Mouse (Mus musculus) brown adipose tissue, adult 24 weeks (tissue): ENCODE data around the gene Lypd3. TPM values are rescaled to one million over a fixed set of nuclear protein-coding genes. Genes with fewer than 3 reads are reported as not detected.
A peak's percentile ranks its signal among the peaks of the same experiment; 100 is the strongest.

Experiments
- H3K27ac ChIP-seq: fragments of 200-500 bp; replicated peaks from 2 replicates; pipeline ENCODE4 v1.5.1; 2012; ENCODE audit warnings: low read depth, mild to moderate bottlenecking, low read length
- H3K4me1 ChIP-seq: fragments of 200-500 bp; 2 replicates; pipeline ENCODE4 v1.6.1; 2012; ENCODE audit warnings: low read length, mixed read lengths; ENCODE audit not compliant: control insufficient read depth, insufficient read depth, insufficient read length
- H3K4me3 ChIP-seq: fragments of 200-500 bp; 2 replicates; pipeline ENCODE4 v1.5.1; 2012; ENCODE audit warnings: low read depth, mild to moderate bottlenecking, low read length, moderate library complexity; ENCODE audit not compliant: insufficient read depth
- polyA plus RNA-seq: library from polyadenylated mRNA; stranded (reverse); fragments of >200 nt; gene quantifications from 2 replicates; pipeline ENCODE4 v1.2.4, GENCODE M21; 2012; ENCODE audit not compliant: missing spikeins, insufficient read depth, insufficient read length

Gene Lypd3
- polyA plus RNA-seq, 1 experiment = not detected

- Histone ChIP-seq H3K4me1 (no peaks in the 10 kb centered on the region), H3K27ac (no peak overlapping the region), H3K4me3 (no peak overlapping the region)
Observed at GRCm38 (mm10) chr7:24629672-24630071, 6.7 kb upstream of the Lypd3 start.

GRCm38 (mm10) chr7:24630116-24630880 lies 6.1 kb upstream of the Lypd3 start:
- no peak overlapping the region for H3K27ac ChIP-seq
- no peak overlapping the region for H3K4me3 ChIP-seq
- H3K4me1 ChIP-seq = no peaks in the 10 kb centered on the region

GRCm38 (mm10) chr7:24637046-24637445 lies 696 bp downstream of the Lypd3 start:
- H3K27ac ChIP-seq = no peak overlapping the region
- no peak overlapping the region for H3K4me3 ChIP-seq
- H3K4me1 ChIP-seq = 0 out of 2 replicates have a peak, but pooled peaks cover 2% of the 10 kb centered on the region

- Histone ChIP-seq H3K4me3 (peak overlapping the region; percentile 48), H3K4me1 (0 out of 2 replicates have a peak, but pooled peaks cover 2% of the 10 kb centered on the region), H3K27ac (no peak overlapping the region)
Observed at GRCm38 (mm10) chr7:24638026-24638856, 1.9 kb downstream of the Lypd3 start.

- Histone ChIP-seq H3K4me3 (no peak overlapping the region), H3K4me1 (0 out of 2 replicates have a peak, but pooled peaks cover 2% of the 10 kb centered on the region), H3K27ac (no peak overlapping the region)
Observed at GRCm38 (mm10) chr7:24640450-24640849, 4.1 kb downstream of the Lypd3 start.

- no peak overlapping the region for H3K27ac ChIP-seq
- H3K4me3 ChIP-seq = no peak overlapping the region
- H3K4me1 ChIP-seq = 0 out of 2 replicates have a peak, but pooled peaks cover 2% of the 10 kb centered on the region
Observed at GRCm38 (mm10) chr7:24642491-24642890, 6.1 kb downstream of the Lypd3 start.

- no peak overlapping the region for H3K27ac ChIP-seq
- H3K4me3 ChIP-seq = no peak overlapping the region
- no peaks in the 10 kb centered on the region for H3K4me1 ChIP-seq
Observed at GRCm38 (mm10) chr7:24644492-24644891, 8.1 kb downstream of the Lypd3 start.

- Histone ChIP-seq H3K4me1 (no peaks in the 10 kb centered on the region), H3K27ac (no peak overlapping the region), H3K4me3 (no peak overlapping the region)
Observed at GRCm38 (mm10) chr7:24644996-24645395, 8.6 kb downstream of the Lypd3 start.

- Histone ChIP-seq H3K4me1 (no peaks in the 10 kb centered on the region), H3K4me3 (no peak overlapping the region), H3K27ac (no peak overlapping the region)
Observed at GRCm38 (mm10) chr7:24646486-24646885, 10.1 kb downstream of the Lypd3 start.

- Histone ChIP-seq H3K4me1 (no peaks in the 10 kb centered on the region), H3K27ac (no peak overlapping the region), H3K4me3 (no peak overlapping the region)
Observed at GRCm38 (mm10) chr7:24653681-24654080, 17.3 kb downstream of the Lypd3 start.

- H3K27ac ChIP-seq = no peak overlapping the region
- no peak overlapping the region for H3K4me3 ChIP-seq
- no peaks in the 10 kb centered on the region for H3K4me1 ChIP-seq
Observed at GRCm38 (mm10) chr7:24659737-24660357, 23.5 kb downstream of the Lypd3 start.

- H3K27ac ChIP-seq = peak overlapping the region; percentile 13
- peak overlapping the region; percentile 18; the same call in 1 of the 2 replicates for H3K4me3 ChIP-seq
- no peaks in the 10 kb centered on the region for H3K4me1 ChIP-seq
Observed at GRCm38 (mm10) chr7:24661118-24661904, 25.0 kb downstream of the Lypd3 start.

GRCm38 (mm10) chr7:24662575-24662974 lies 26.2 kb downstream of the Lypd3 start:
- H3K4me3 ChIP-seq = no peak overlapping the region
- H3K27ac ChIP-seq = no peak overlapping the region
- H3K4me1 ChIP-seq = no peaks in the 10 kb centered on the region

GRCm38 (mm10) chr7:24664301-24664700 lies 28.0 kb downstream of the Lypd3 start:
- Histone ChIP-seq H3K27ac (no peak overlapping the region), H3K4me1 (no peaks in the 10 kb centered on the region)

More at GRCm38 (mm10) chr7:24664301-24664700, 28.0 kb downstream of the Lypd3 start:
- no peak overlapping the region for H3K4me3 ChIP-seq
